Mouse (Mus musculus) left cerebral cortex, adult 11 months (tissue): ENCODE measurements at regions not wholly inside any gene's neighbourhood (a gene's known extent, or its start where the extent isn't known, plus 50 kb on each side); places are given as distances from the start of the nearest gene placed in this dataset.

Source experiments
- DNase-seq: peaks from one replicate; pipeline ENCODE4 v3.0.0; 2022; ENCODE audit warnings: low spot score

DNA sequence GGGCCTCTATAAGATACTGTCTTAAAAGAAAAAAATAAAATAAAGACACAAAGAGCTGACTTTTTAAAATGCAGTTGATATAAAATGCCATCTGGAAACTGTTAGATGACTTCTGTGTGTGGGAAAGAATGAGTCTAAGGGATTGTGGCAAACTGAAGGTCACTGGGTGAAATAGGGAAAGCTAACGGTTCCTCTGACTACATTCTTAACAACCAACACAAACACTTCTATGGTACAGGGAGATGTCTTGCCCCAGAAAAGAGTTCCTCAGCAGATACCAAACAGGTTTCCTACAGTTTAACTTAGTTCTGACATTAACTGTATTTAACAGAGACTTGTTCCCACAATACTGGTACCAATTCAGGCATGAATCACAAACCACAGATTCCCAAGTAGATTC is 103.6 kb upstream of the Nt5c1b start:
- no peak for DNase-seq

DNA sequence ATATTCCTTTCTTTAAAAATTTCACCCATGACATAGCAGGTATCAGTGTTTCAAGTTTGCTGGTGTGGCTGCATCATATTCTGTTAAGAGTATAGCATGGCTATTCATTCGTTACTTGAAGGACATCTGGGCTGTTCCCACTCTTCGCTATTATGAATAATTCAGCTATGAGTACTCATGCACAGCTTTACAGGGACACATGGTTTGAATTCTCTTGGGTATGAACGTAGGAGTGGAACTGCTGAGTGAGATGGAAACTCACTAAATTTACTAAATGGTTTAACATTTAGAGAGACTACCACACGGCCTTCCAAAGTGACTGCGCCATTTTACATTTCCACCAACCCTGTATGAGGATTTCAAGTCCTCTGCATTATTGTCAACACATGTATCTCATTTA is 97.7 kb upstream of the Nt5c1b start:
- no peak for DNase-seq

DNA sequence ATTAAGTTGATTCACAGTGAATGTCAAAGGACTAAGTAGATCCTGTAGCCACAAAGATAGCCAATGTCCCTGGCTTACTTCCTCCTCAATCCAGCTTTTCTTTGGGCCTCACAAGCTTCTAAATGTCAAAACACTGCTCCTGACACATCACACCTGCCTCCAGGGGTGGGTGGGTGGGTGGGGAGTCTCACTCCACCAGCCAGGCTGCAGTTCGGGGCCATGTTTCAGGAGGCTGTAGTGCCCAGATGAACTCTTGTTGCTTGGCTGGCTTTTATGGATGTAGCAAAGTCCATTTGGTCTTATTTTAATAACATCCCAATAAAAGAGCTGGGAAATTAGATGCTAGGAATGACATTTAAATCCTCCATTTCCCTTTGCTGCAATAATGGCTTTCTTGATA is 94.5 kb upstream of the Nt5c1b start:
- DNase-seq, result no peak

DNA sequence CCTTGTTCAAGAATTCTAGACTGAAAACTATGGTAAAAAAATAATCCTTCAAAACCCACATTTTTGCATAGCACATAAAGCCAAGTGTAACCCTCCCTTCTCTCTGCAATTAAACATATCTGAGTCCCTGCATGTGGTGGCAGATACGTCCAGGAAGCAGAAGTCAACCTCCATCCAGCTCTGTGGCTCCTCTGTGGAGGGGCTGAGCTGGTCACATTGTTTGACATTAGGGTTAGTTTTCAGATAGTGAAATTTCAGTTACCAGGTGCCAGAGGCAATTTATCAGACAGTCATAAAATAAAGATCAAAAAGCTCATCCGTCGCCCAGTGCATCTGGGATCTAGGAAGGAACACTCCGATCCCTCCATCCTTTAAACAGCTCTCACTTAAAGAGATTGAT is 77.1 kb upstream of the Nt5c1b start:
- no peak for DNase-seq

DNA sequence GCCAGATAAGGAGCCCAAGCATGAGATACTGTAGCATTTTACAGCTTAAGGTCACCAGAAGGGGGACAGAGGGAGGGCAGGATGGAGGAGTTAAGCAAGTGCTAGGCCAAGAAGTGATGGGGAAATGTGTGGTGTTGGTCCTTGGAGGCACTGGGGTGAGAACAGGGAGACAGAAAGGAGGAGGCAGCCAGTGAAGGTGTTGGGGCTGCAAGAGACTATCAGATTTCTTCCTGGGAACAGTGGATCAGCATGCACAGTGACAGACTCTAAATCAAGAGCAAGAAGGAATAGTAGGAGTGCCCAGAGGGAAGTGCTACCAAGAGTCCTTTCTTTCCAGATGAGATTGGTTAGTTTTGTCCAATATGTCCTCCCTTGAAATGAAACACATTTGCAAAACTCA is 63.8 kb upstream of the Nt5c1b start:
- DNase-seq, result no peak
